Mouse (Mus musculus) thymus, adult 2 months (tissue): Measurements from ENCODE around the gene Ntsr1.

ENCODE experiments used
- CTCF ChIP-seq: fragments of 200-500 bp; IDR thresholded peaks from 2 replicates; pipeline ENCODE4 v1.5.1; 2012; ENCODE audit warnings: mild to moderate bottlenecking, control low read depth, low read length, moderate library complexity, borderline replicate concordance; ENCODE audit not compliant: control insufficient read depth, poor library complexity, insufficient read depth; ENCODE audit errors: extremely low read depth
- POLR2A ChIP-seq: fragments of 200-500 bp; IDR thresholded peaks from 2 replicates; pipeline ENCODE4 v1.6.1; 2012; ENCODE audit warnings: mild to moderate bottlenecking, low read length, control low read depth, moderate library complexity; ENCODE audit not compliant: control insufficient read depth, poor library complexity, insufficient read depth; ENCODE audit errors: extremely low read depth

GRCm38 (mm10) chr2:180545046-180545445 lies 45.3 kb downstream of the Ntsr1 start:
- no peak for TF ChIP-seq CTCF
- no peak for TF ChIP-seq POLR2A
